Mouse (Mus musculus) CH12.LX (cell line): Measurements from ENCODE around the gene Zbtb8a.

Experiments used
- CTCF ChIP-seq, 2 experiments: IDR thresholded peaks in 1 of 2; conservative IDR thresholded peaks in 1 of 2; 2 replicates each; pipeline ENCODE4 v1.5.1; 2011 to 2012; ENCODE audit warnings: low read depth in 2 of 2, low read length in 2 of 2, improper control_type of control experiment in 1 of 2, inconsistent platforms in 1 of 2, mild to moderate bottlenecking in 1 of 2, moderate library complexity in 1 of 2
- HCFC1 ChIP-seq: IDR thresholded peaks from 2 replicates; pipeline ENCODE4 v1.6.1; 2012; ENCODE audit warnings: low read depth, mild to moderate bottlenecking, inconsistent platforms, low read length, improper control_type of control experiment
- JUN ChIP-seq: IDR thresholded peaks from 2 replicates; pipeline ENCODE4 v1.6.1; 2011; ENCODE audit warnings: low read depth, mild to moderate bottlenecking, low read length, improper control_type of control experiment, moderate library complexity; ENCODE audit not compliant: insufficient read depth
- MAX ChIP-seq: IDR thresholded peaks from 2 replicates; pipeline ENCODE4 v1.6.1; 2011; ENCODE audit warnings: low read length, improper control_type of control experiment
- POLR2A ChIP-seq: IDR thresholded peaks from 2 replicates; pipeline ENCODE4 v1.6.1; 2011; ENCODE audit warnings: low read depth, mild to moderate bottlenecking, improper control_type of control experiment, low read length
- SIN3A ChIP-seq: IDR thresholded peaks from 2 replicates; pipeline ENCODE4 v1.6.1; 2012; ENCODE audit warnings: low read length, improper control_type of control experiment, inconsistent platforms
- ZNF384 ChIP-seq: IDR thresholded peaks from 2 replicates; pipeline ENCODE4 v1.6.1; 2012; ENCODE audit warnings: low read depth, low read length, improper control_type of control experiment, inconsistent platforms

DNA sequence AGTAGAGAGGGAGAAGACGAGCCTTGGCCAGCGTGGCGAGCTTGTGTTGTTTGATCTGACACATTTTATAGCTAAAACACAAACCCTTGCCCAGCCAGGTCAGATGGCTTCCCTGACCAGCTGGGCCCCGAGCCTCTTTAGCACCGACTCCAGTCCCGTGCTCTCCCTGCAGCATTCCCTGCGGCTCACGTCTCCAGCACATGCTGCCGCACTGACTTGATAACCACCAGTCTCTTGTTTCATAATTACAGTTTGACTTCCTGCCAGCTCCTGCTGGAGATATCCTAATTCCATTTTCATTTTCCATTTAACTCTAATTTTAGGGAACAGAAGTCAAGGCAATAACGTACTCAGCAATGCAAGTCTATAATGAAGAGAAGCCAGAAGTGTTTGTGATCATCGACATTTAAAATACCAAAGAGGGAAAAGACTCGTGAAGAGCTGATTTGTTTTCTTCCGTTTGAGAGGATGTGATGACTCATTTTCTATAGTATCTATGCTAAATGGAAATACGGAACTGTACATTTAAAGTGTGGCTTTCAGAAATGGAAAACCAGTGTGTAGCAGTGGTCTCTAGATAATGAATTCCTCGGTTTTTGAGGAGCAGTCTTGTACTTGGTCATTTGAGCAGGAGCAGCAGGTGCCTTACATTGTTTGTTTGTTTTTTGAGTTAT lies 31.3 kb downstream of the Zbtb8a start:
- TF ChIP-seq HCFC1 (no peak), CTCF (conservative IDR thresholded peaks at IDR 0.05 in 1 of 2, IDR thresholded peaks at IDR 0.05 in 1 of 2; ENCODE audit: low read depth in 2 of 2, low read length in 2 of 2) (no peak), ZNF384 (no peak), SIN3A (no peak), POLR2A (no peak), JUN (no peak), MAX (no peak)
